Mouse (Mus musculus) megakaryocyte, embryonic 14.5 days (primary cell): ENCODE results near the gene Nav3.

Experiments used
- FLI1 ChIP-seq: IDR thresholded peaks from 2 replicates; pipeline ENCODE4 v1.6.1; 2012; ENCODE audit warnings: low read length, inconsistent platforms, mixed read lengths
- GATA1 ChIP-seq: IDR thresholded peaks from 3 replicates; pipeline ENCODE4 v1.6.1; 2012; ENCODE audit warnings: mixed read lengths, low read length, inconsistent platforms, borderline replicate concordance

GRCm38 (mm10) chr10:109926149-109926548, 529.9 kb downstream of the Nav3 start:
- TF ChIP-seq FLI1: no peak
- no peak for TF ChIP-seq GATA1
